Mouse (Mus musculus): ENCODE results near the gene Olfr517. TPM values are rescaled to one million over a fixed set of nuclear protein-coding genes. Genes with fewer than 3 reads are reported as not detected.

Gene Olfr517
- polyA plus RNA-seq (2015; fragmentation: Nextera tagmentation; extraction: Ambion mirVana) = not detected in 2 replicates

GRCm38 (mm10) chr7:108872279-108872678, at the start of gene Olfr517:
Gene Olfr517, minus strand, starts transcription at chr7:108872379.
- 33% methylated on average over 2 of the region's 2 CpGs for WGBS (ENCODE audit: insufficient replicate concordance)
- Histone ChIP-seq H3K4me3 (ENCODE audit: low read depth, low read length) (no peak within 1 kb of the TSS), H3K9me3 (replicated peaks; ENCODE audit: control insufficient read depth, low read length) (no peaks in the 10 kb centered on the region), H3K27me3 (ENCODE audit: control insufficient read depth, insufficient read depth, low read depth, low read length) (no peaks in the 10 kb centered on the region), H3K27ac (ENCODE audit: low read length) (no peak within 1 kb of the TSS), H3K4me2 (ENCODE audit: low read depth, low read length) (no peak within 1 kb of the TSS), H3K36me3 (ENCODE audit: control insufficient read depth, insufficient read depth) (no peaks in the 10 kb centered on the region), H3K4me1 (ENCODE audit: control insufficient read depth, low read depth, low read length) (no peaks in the 10 kb centered on the region), H3K9ac (ENCODE audit: low read depth, low read length) (no peak within 1 kb of the TSS)
- ATAC-seq (ENCODE audit: low read depth) = no peak

GRCm38 (mm10) chr7:108903969-108904368, 31.8 kb upstream of the Olfr517 start:
- no peaks in the 10 kb centered on the region for H3K36me3 ChIP-seq (ENCODE audit: control insufficient read depth, insufficient read depth)
- no peaks in the 10 kb centered on the region for H3K27me3 ChIP-seq (ENCODE audit: control insufficient read depth, insufficient read depth, low read depth, low read length)
- no peaks in the 10 kb centered on the region for H3K9me3 ChIP-seq (replicated peaks; ENCODE audit: control insufficient read depth, low read length)
- 49% methylated on average over 2 of the region's 2 CpGs for WGBS (ENCODE audit: insufficient replicate concordance)
- H3K4me2 ChIP-seq (ENCODE audit: low read depth, low read length) = no peak overlapping the region
- H3K4me1 ChIP-seq (ENCODE audit: control insufficient read depth, low read depth, low read length) = no peaks in the 10 kb centered on the region
- no peak for ATAC-seq (ENCODE audit: low read depth)
- H3K9ac ChIP-seq (ENCODE audit: low read depth, low read length) = no peak overlapping the region
- H3K4me3 ChIP-seq (ENCODE audit: low read depth, low read length) = no peak overlapping the region
- H3K27ac ChIP-seq (ENCODE audit: low read length) = no peak overlapping the region

GRCm38 (mm10) chr7:108894320-108894719, 22.1 kb upstream of the Olfr517 start, which contains the start of gene Olfr519:
Gene Olfr519, minus strand, starts transcription at chr7:108894420.
- H3K4me1 ChIP-seq (ENCODE audit: control insufficient read depth, low read depth, low read length) = no peaks in the 10 kb centered on the region
- no peaks in the 10 kb centered on the region for H3K27me3 ChIP-seq (ENCODE audit: control insufficient read depth, insufficient read depth, low read depth, low read length)
- no peak for ATAC-seq (ENCODE audit: low read depth)
- WGBS (ENCODE audit: insufficient replicate concordance) = 58% methylated on average over 5 of the region's 5 CpGs
- H3K36me3 ChIP-seq (ENCODE audit: control insufficient read depth, insufficient read depth) = no peaks in the 10 kb centered on the region
- no peaks in the 10 kb centered on the region for H3K9me3 ChIP-seq (replicated peaks; ENCODE audit: control insufficient read depth, low read length)
- H3K4me2 ChIP-seq (ENCODE audit: low read depth, low read length) = no peak within 1 kb of the TSS
- H3K27ac ChIP-seq (ENCODE audit: low read length) = no peak within 1 kb of the TSS
- no peak within 1 kb of the TSS for H3K9ac ChIP-seq (ENCODE audit: low read depth, low read length)
- no peak within 1 kb of the TSS for H3K4me3 ChIP-seq (ENCODE audit: low read depth, low read length)

GRCm38 (mm10) chr7:108884906-108885305, 12.7 kb upstream of the Olfr517 start, which contains the start of gene Olfr518:
Gene Olfr518, minus strand, starts transcription at chr7:108885006.
- WGBS (ENCODE audit: insufficient replicate concordance) = 55% methylated on average over 4 of the region's 4 CpGs
- no peak within 1 kb of the TSS for H3K9ac ChIP-seq (ENCODE audit: low read depth, low read length)
- ATAC-seq (ENCODE audit: low read depth) = no peak

GRCm38 (mm10) chr7:108850429-108850828, 21.8 kb downstream of the Olfr517 start, which contains the start of gene Olfr516:
Gene Olfr516, minus strand, starts transcription at chr7:108850529.
- H3K4me3 ChIP-seq (ENCODE audit: low read depth, low read length) = no peak within 1 kb of the TSS
- ATAC-seq (ENCODE audit: low read depth) = no peak
- no peaks in the 10 kb centered on the region for H3K27me3 ChIP-seq (ENCODE audit: control insufficient read depth, insufficient read depth, low read depth, low read length)
- H3K27ac ChIP-seq (ENCODE audit: low read length) = no peak within 1 kb of the TSS
- no peaks in the 10 kb centered on the region for H3K4me1 ChIP-seq (ENCODE audit: control insufficient read depth, low read depth, low read length)
- no peaks in the 10 kb centered on the region for H3K36me3 ChIP-seq (ENCODE audit: control insufficient read depth, insufficient read depth)
- no peak within 1 kb of the TSS for H3K4me2 ChIP-seq (ENCODE audit: low read depth, low read length)
- H3K9me3 ChIP-seq (replicated peaks; ENCODE audit: control insufficient read depth, low read length) = no peaks in the 10 kb centered on the region
- H3K9ac ChIP-seq (ENCODE audit: low read depth, low read length) = no peak within 1 kb of the TSS
- WGBS (ENCODE audit: insufficient replicate concordance) = 67% methylated on average over 2 of the region's 2 CpGs

More at GRCm38 (mm10) chr7:108884906-108885305, 12.7 kb upstream of the Olfr517 start, which contains the start of gene Olfr518:
- Histone ChIP-seq H3K4me3 (ENCODE audit: low read depth, low read length) (no peak within 1 kb of the TSS), H3K27ac (ENCODE audit: low read length) (no peak within 1 kb of the TSS), H3K9me3 (replicated peaks; ENCODE audit: control insufficient read depth, low read length) (no peaks in the 10 kb centered on the region), H3K4me1 (ENCODE audit: control insufficient read depth, low read depth, low read length) (no peaks in the 10 kb centered on the region), H3K27me3 (ENCODE audit: control insufficient read depth, insufficient read depth, low read depth, low read length) (no peaks in the 10 kb centered on the region), H3K4me2 (ENCODE audit: low read depth, low read length) (no peak within 1 kb of the TSS), H3K36me3 (ENCODE audit: control insufficient read depth, insufficient read depth) (no peaks in the 10 kb centered on the region)

- no peak for ATAC-seq (ENCODE audit: low read depth)
- H3K4me2 ChIP-seq (ENCODE audit: low read depth, low read length) = no peak within 1 kb of the TSS
- no peak within 1 kb of the TSS for H3K4me3 ChIP-seq (ENCODE audit: low read depth, low read length)
- H3K4me1 ChIP-seq (ENCODE audit: control insufficient read depth, low read depth, low read length) = no peaks in the 10 kb centered on the region
- no peaks in the 10 kb centered on the region for H3K27me3 ChIP-seq (ENCODE audit: control insufficient read depth, insufficient read depth, low read depth, low read length)
- H3K36me3 ChIP-seq (ENCODE audit: control insufficient read depth, insufficient read depth) = no peaks in the 10 kb centered on the region
- no peak within 1 kb of the TSS for H3K9ac ChIP-seq (ENCODE audit: low read depth, low read length)
- H3K27ac ChIP-seq (ENCODE audit: low read length) = no peak within 1 kb of the TSS
- no peaks in the 10 kb centered on the region for H3K9me3 ChIP-seq (replicated peaks; ENCODE audit: control insufficient read depth, low read length)
Measured at GRCm38 (mm10) chr7:108825897-108826296, 46.3 kb downstream of the Olfr517 start, which contains the start of gene Olfr514. Gene Olfr514, minus strand, starts transcription at chr7:108825997.

Other genes starting within 250 kb of the Olfr517 start
- not detected in 2 replicates for gene Olfr508, start 242.4 kb downstream of the Olfr517 start, polyA plus RNA-seq (2015; fragmentation: Nextera tagmentation; extraction: Ambion mirVana)
- gene Olfr509, start 220.5 kb downstream of the Olfr517 start, polyA plus RNA-seq (2015; fragmentation: Nextera tagmentation; extraction: Ambion mirVana) = not detected in 2 replicates
- not detected in 2 replicates for gene Olfr510, start 206.0 kb downstream of the Olfr517 start, polyA plus RNA-seq (2015; fragmentation: Nextera tagmentation; extraction: Ambion mirVana)
- not detected in 2 replicates for gene Olfr512, start 159.1 kb downstream of the Olfr517 start, polyA plus RNA-seq (2015; fragmentation: Nextera tagmentation; extraction: Ambion mirVana)
- not detected in 2 replicates for gene Olfr513, start 121.4 kb downstream of the Olfr517 start, polyA plus RNA-seq (2015; fragmentation: Nextera tagmentation; extraction: Ambion mirVana)
- gene Olfr514, start 46.4 kb downstream of the Olfr517 start, polyA plus RNA-seq (2015; fragmentation: Nextera tagmentation; extraction: Ambion mirVana) = not detected in 2 replicates
- not detected in 2 replicates for gene Olfr516, start 21.9 kb downstream of the Olfr517 start, polyA plus RNA-seq (2015; fragmentation: Nextera tagmentation; extraction: Ambion mirVana)
- not detected in 2 replicates for gene Olfr518, start 12.6 kb upstream of the Olfr517 start, polyA plus RNA-seq (2015; fragmentation: Nextera tagmentation; extraction: Ambion mirVana)
- not detected in 2 replicates for gene Olfr519, start 22.0 kb upstream of the Olfr517 start, polyA plus RNA-seq (2015; fragmentation: Nextera tagmentation; extraction: Ambion mirVana)
- gene Nlrp10, start 57.8 kb upstream of the Olfr517 start, polyA plus RNA-seq (2015; fragmentation: Nextera tagmentation; extraction: Ambion mirVana) = 0.04 TPM in 1 of 2 replicates, not detected in the other
- 28.0 and 29.1 TPM in 2 replicates for gene Eif3f, start 62.0 kb upstream of the Olfr517 start, polyA plus RNA-seq (2015; fragmentation: Nextera tagmentation; extraction: Ambion mirVana)
- 0.05 and 0.11 TPM in 2 replicates for gene Tub, start 78.0 kb upstream of the Olfr517 start, polyA plus RNA-seq (2015; fragmentation: Nextera tagmentation; extraction: Ambion mirVana)
- 0.25 and 0.47 TPM in 2 replicates for gene Ric3, start 211.0 kb upstream of the Olfr517 start, polyA plus RNA-seq (2015; fragmentation: Nextera tagmentation; extraction: Ambion mirVana)